Mouse (Mus musculus) forebrain, embryonic 14.5 days (tissue): Measurements from ENCODE around the gene Pck2. TPM values are rescaled to one million over a fixed set of nuclear protein-coding genes. Genes with fewer than 3 reads are reported as not detected.

Experiments
- ATAC-seq: fragments of 200-750 bp; cut with Nextera tagmentation; 2 replicates; pipeline ENCODE4 v1.8.0; 2017; ENCODE audit warnings: mild to moderate bottlenecking, moderate library complexity
- DNase-seq: peaks from one replicate; pipeline ENCODE4 v3.0.0-alpha.2; 2015; ENCODE audit warnings: low spot score
- H3K27ac ChIP-seq: fragments of 300-500 bp; sonication (generic); 2 replicates; pipeline ENCODE4 v1.5.1; 2014; ENCODE audit warnings: low read depth, mild to moderate bottlenecking, control low read depth, low read length, moderate library complexity
- H3K27me3 ChIP-seq: fragments of 300-500 bp; sonication (generic); replicated peaks from 2 replicates; pipeline ENCODE4 v1.6.1; 2014; ENCODE audit warnings: low read length, control low read depth, mixed read lengths; ENCODE audit not compliant: control insufficient read depth, insufficient read depth
- H3K36me3 ChIP-seq: fragments of 300-500 bp; sonication (generic); 2 replicates; pipeline ENCODE4 v1.6.1; 2014; ENCODE audit warnings: low read length, control low read depth; ENCODE audit not compliant: control insufficient read depth, insufficient read depth
- H3K4me1 ChIP-seq: fragments of 300-500 bp; sonication (generic); 2 replicates; pipeline ENCODE4 v1.6.1; 2014; ENCODE audit warnings: antibody characterized with exemption, low read length, control low read depth; ENCODE audit not compliant: control insufficient read depth, insufficient read depth
- H3K4me2 ChIP-seq: fragments of 300-500 bp; sonication (generic); 2 replicates; pipeline ENCODE4 v1.6.1; 2014; ENCODE audit warnings: mild to moderate bottlenecking, control low read depth, low read length
- H3K4me3 ChIP-seq: fragments of 300-500 bp; sonication (generic); 2 replicates; pipeline ENCODE4 v1.5.1; 2014; ENCODE audit warnings: low read depth, low read length, control low read depth
- H3K9ac ChIP-seq: fragments of 300-500 bp; sonication (generic); 2 replicates; pipeline ENCODE4 v1.6.1; 2014; ENCODE audit warnings: mild to moderate bottlenecking, low read length, control low read depth, moderate library complexity
- H3K9me3 ChIP-seq: fragments of 300-500 bp; sonication (generic); replicated peaks from 2 replicates; pipeline ENCODE4 v1.6.1; 2016; ENCODE audit warnings: low read length, control low read depth, mixed read lengths; ENCODE audit not compliant: control insufficient read depth
- WGBS: fragments of 180-500 bp; shearing (Covaris S2); extraction: QIAGEN DNeasy Blood & Tissue Kit; methylation state at CpG from one replicate; pipeline ENCODE4 v1.1.7; 2014; 5-methylcytosine and 5-hydroxymethylcytosine counted together
- polyA plus RNA-seq: library from polyadenylated mRNA; unstranded; fragments of >200 nt; fragmentation: Nextera tagmentation; extraction: Ambion mirVana; gene quantifications from 2 replicates; pipeline ENCODE4 v1.2.1, GENCODE M21; 2014

Gene Pck2
- polyA plus RNA-seq, result 10.7 and 11.6 TPM in 2 replicates

DNA sequence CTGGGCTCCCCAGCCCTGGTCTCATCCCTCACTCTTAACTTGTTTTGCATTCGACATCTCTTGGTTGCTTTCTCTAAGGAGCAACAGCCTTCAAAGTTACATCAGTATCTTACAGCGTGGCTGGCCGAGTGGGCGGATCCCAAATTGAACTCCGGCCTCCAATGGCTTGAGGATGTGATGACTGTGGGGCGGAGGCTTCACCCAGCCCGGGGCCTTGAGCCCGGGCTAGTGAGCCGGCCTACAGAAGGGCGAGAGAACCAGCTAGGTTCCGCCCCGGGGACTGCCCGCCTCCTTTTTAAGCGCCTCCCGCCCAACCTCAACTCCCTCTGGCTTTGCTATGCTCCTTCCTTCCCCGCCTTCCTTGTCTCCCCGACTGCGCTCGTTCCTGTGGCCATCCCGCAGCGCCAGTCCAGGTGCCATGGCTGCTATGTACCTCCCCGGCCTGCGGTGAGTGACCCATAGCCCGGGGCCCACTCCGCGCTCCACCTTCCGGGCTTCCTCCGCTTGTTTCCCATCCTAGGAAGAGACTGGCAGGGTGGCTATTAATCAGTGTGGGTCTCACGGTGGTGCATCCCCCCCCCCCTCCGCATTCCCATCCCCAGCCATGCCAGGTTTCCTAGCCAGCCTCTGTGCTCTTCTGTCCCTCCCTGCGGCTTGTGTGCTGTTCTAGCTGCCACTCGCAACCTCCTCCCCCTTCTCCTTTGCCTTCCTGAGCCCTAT lies at the start of gene Pck2:
Gene Pck2, plus strand, starts transcription at position 200 of the 720 bp plus-strand sequence.
- Histone ChIP-seq H3K4me1 (peaks cover 23% of the 10 kb centered on the region), H3K4me2 (peak within 1 kb of the TSS; percentile 91), H3K4me3 (peak within 1 kb of the TSS; percentile 49), H3K9ac (peak within 1 kb of the TSS; percentile 80), H3K27me3 (no peaks in the 10 kb centered on the region), H3K36me3 (peaks cover 7% of the 10 kb centered on the region; the same call in 1 of the 2 replicates), H3K27ac (peak within 1 kb of the TSS; percentile 86), H3K9me3 (no peaks in the 10 kb centered on the region)
- peak; percentile 76 for DNase-seq
- peak; percentile 79 for ATAC-seq
- WGBS, result 1% methylated on average over 32 of the region's 32 CpGs

DNA sequence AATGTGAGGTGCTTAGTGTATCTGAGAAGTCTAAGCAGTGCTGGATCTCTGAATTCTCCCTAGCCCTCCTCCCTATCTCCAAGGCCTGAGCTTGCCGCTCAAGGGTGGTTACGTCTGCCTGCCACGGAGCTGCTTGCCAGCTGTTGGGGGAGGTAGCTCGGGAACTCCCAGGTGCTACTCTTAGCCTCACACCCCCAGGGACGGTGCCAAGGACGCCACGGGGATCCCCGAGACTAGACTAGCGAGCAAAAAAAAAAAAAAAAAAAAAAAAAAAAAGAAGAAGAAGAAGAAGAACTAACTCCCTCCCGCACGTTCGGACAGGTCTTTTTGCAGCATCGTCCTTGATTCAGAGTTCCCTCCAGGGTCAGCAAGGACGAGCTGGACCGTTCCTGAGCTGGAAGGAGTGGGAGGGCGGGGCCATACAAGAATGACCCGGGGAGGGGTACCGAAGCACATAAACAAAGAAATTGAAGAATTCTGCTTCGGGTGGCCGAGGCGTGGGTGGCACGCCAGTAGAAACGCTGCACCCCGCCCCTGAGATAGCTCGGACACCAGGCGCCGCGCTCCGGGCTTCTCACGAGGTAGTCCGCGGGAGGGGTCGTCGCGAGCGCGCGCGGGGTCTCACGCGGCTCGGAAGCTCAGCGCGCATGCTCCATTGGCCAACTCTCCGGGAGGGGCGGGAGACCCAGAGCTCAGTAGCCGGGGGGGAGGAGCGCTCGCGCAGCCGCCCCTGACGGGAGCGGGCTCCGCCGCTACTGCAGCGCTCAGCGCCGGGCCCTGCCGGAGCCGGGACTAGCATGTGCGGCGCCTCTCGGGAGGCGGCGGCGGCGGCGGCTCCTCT lies 49.5 kb upstream of the Pck2 start, which contains the start of gene Carmil3:
Gene Carmil3, plus strand, starts transcription at position 291 of the 841 bp plus-strand sequence.
- peak; percentile 96 for DNase-seq
- under 1% methylated on average over 54 of the region's 68 CpGs for WGBS
- peak; percentile 92 for ATAC-seq
- peak within 1 kb of the TSS; percentile 82 for H3K4me2 ChIP-seq
- no peaks in the 10 kb centered on the region for H3K9me3 ChIP-seq
- peak within 1 kb of the TSS; percentile 95 for H3K27ac ChIP-seq
- H3K36me3 ChIP-seq, result peaks cover 21% of the 10 kb centered on the region
- H3K27me3 ChIP-seq, result no peaks in the 10 kb centered on the region
- H3K9ac ChIP-seq, result peak within 1 kb of the TSS; percentile 95
- peak within 1 kb of the TSS; percentile 78 for H3K4me3 ChIP-seq
- peaks cover 9% of the 10 kb centered on the region for H3K4me1 ChIP-seq

GRCm38 (mm10) chr14:55491291-55491833 lies 48.7 kb upstream of the Pck2 start:
- peak overlapping the region; percentile 78 for H3K4me3 ChIP-seq
- peak overlapping the region; percentile 95 for H3K27ac ChIP-seq
- H3K27me3 ChIP-seq, result no peaks in the 10 kb centered on the region
- peaks cover 6% of the 10 kb centered on the region for H3K4me1 ChIP-seq
- WGBS, result under 1% methylated on average over 30 of the region's 30 CpGs
- peaks cover 28% of the 10 kb centered on the region for H3K36me3 ChIP-seq
- H3K4me2 ChIP-seq, result peak overlapping the region; percentile 82
- peak; percentile 68 for DNase-seq
- peak overlapping the region; percentile 95 for H3K9ac ChIP-seq
- ATAC-seq, result peak; percentile 70
- H3K9me3 ChIP-seq, result no peaks in the 10 kb centered on the region

GRCm38 (mm10) chr14:55492103-55492502 lies 48.0 kb upstream of the Pck2 start:
- H3K9me3 ChIP-seq, result no peaks in the 10 kb centered on the region
- WGBS, result 46% methylated on average over 3 of the region's 3 CpGs
- no peaks in the 10 kb centered on the region for H3K27me3 ChIP-seq
- peak overlapping the region; percentile 95; the same call in 1 of the 2 replicates for H3K27ac ChIP-seq
- H3K9ac ChIP-seq, result peak overlapping the region; percentile 95
- peaks cover 35% of the 10 kb centered on the region for H3K36me3 ChIP-seq
- peaks cover 6% of the 10 kb centered on the region for H3K4me1 ChIP-seq
- H3K4me3 ChIP-seq, result peak overlapping the region; percentile 78
- ATAC-seq, result peak; percentile 30; the same call in 1 of the 2 replicates
- H3K4me2 ChIP-seq, result peak overlapping the region; percentile 82
- peak; percentile 77 for DNase-seq

DNA sequence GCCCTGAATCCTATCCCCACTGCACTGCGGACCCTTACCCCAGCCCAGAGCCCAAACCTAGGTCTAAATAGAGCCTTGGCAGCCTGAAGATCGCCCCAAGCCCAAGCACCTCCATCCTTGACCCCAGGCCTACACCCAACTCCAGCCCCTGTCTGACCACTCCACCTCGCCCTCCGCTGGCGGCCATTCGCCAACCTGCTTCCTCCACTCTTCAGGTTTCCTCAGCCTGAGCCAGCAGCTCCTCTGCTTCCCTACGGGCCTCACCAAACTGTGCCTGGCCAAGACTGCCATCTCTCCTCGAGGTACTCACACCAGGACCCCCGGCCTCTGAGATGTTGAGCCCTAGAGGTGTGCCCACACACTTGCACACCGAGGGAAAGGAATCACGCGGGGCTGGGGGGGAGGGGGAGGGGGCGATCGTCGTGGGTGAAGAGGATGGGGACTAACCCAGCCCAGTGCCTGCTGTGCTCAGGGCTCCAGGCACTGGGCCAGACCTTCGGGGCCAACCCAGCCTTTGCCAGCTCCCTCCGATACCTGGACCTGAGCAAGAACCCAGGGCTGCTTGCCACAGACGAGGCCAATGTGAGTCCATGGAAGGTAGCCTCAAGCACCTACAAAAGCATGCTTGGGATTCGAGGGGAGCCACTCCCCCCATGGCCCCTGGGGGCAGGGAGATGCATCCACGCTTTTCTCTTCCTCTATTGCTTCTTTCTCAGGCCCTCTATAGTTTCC lies 44.4 kb upstream of the Pck2 start:
- Histone ChIP-seq H3K4me1 (peaks cover 3% of the 10 kb centered on the region; the same call in 1 of the 2 replicates), H3K36me3 (peaks cover 66% of the 10 kb centered on the region), H3K4me3 (no peak overlapping the region), H3K27me3 (no peaks in the 10 kb centered on the region), H3K27ac (no peak overlapping the region), H3K9ac (no peak overlapping the region), H3K9me3 (no peaks in the 10 kb centered on the region), H3K4me2 (no peak overlapping the region)
- WGBS, result 73% methylated on average over 20 of the region's 20 CpGs
- ATAC-seq (no peak), DNase-seq (no peak)

- H3K9me3 ChIP-seq, result no peaks in the 10 kb centered on the region
- 76% methylated on average over 16 of the region's 16 CpGs for WGBS
- peak; percentile 16 for ATAC-seq
- H3K4me3 ChIP-seq, result no peak overlapping the region
- no peak overlapping the region for H3K4me2 ChIP-seq
- H3K4me1 ChIP-seq, result no peaks in the 10 kb centered on the region
- H3K36me3 ChIP-seq, result peaks cover 78% of the 10 kb centered on the region
- no peaks in the 10 kb centered on the region for H3K27me3 ChIP-seq
- DNase-seq, result no peak
- H3K9ac ChIP-seq, result no peak overlapping the region
- H3K27ac ChIP-seq, result no peak overlapping the region
Observed at GRCm38 (mm10) chr14:55496761-55497448, 43.2 kb upstream of the Pck2 start.

DNA sequence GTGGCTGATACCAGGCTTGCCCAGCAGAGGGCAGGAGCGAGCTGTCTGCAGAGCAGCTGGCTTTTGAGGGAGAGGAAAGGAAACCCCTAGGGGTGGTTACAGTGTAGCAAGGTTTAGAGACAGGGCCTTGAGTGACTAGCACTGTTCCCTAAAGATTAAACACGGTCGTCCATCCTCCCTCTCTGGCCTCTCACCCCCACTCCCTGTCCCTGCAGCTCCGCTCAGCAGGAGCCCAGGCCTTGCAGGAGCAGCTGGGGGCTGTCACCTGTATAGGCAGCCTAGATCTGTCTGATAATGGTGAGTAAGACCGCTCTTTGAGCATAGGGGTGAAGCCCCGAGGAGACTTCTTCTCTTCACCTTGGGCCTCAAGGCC lies 42.6 kb upstream of the Pck2 start:
- Histone ChIP-seq H3K27ac (no peak overlapping the region), H3K4me3 (no peak overlapping the region), H3K9me3 (no peaks in the 10 kb centered on the region), H3K27me3 (no peaks in the 10 kb centered on the region), H3K4me2 (no peak overlapping the region), H3K4me1 (no peaks in the 10 kb centered on the region), H3K9ac (peak overlapping the region; percentile 45; the same call in 1 of the 2 replicates), H3K36me3 (peaks cover 84% of the 10 kb centered on the region)
- ATAC-seq (peak; percentile 66), DNase-seq (peak; percentile 87)
- 36% methylated on average over 6 of the region's 6 CpGs for WGBS

GRCm38 (mm10) chr14:55505612-55506011 lies 34.5 kb upstream of the Pck2 start:
- Histone ChIP-seq H3K9ac (no peak overlapping the region), H3K9me3 (no peaks in the 10 kb centered on the region), H3K4me1 (no peaks in the 10 kb centered on the region), H3K27me3 (no peaks in the 10 kb centered on the region), H3K27ac (no peak overlapping the region), H3K4me2 (no peak overlapping the region), H3K4me3 (no peak overlapping the region), H3K36me3 (peaks cover 51% of the 10 kb centered on the region)
- WGBS, result 88% methylated on average over 9 of the region's 9 CpGs
- DNase-seq, result no peak
- ATAC-seq, result no peak
